Mouse (Mus musculus) lung, embryonic 15.5 days (tissue): Measurements from ENCODE around the gene Sh2d3c. TPM values are rescaled to one million over a fixed set of nuclear protein-coding genes. Genes with fewer than 3 reads are reported as not detected.

ENCODE experiments used
- ATAC-seq: fragments of 200-750 bp; cut with Nextera tagmentation; 2 replicates; pipeline ENCODE4 v1.8.0; 2017; ENCODE audit warnings: moderate number of reproducible peaks, borderline replicate concordance; ENCODE audit not compliant: low FRiP score, low TSS enrichment; ENCODE audit errors: extremely low read depth
- H3K27ac ChIP-seq: fragments of 300-500 bp; sonication (generic); 2 replicates; pipeline ENCODE4 v1.5.1; 2015; ENCODE audit warnings: moderate library complexity, mild to moderate bottlenecking, inconsistent platforms
- H3K27me3 ChIP-seq: fragments of 300-500 bp; sonication (generic); 2 replicates; pipeline ENCODE4 v1.6.1; 2015; ENCODE audit warnings: inconsistent platforms
- H3K36me3 ChIP-seq: fragments of 300-500 bp; sonication (generic); 2 replicates; pipeline ENCODE4 v1.6.1; 2015; ENCODE audit warnings: inconsistent platforms
- H3K4me1 ChIP-seq: fragments of 300-500 bp; sonication (generic); 2 replicates; pipeline ENCODE4 v1.6.1; 2015; ENCODE audit warnings: inconsistent platforms
- H3K4me2 ChIP-seq: fragments of 300-500 bp; sonication (generic); 2 replicates; pipeline ENCODE4 v1.6.1; 2015; ENCODE audit warnings: inconsistent platforms, mild to moderate bottlenecking, moderate library complexity
- H3K4me3 ChIP-seq: fragments of 300-500 bp; sonication (generic); 2 replicates; pipeline ENCODE4 v1.5.1; 2015; ENCODE audit warnings: mild to moderate bottlenecking, inconsistent platforms
- H3K9ac ChIP-seq: fragments of 300-500 bp; sonication (generic); 2 replicates; pipeline ENCODE4 v1.6.1; 2015; ENCODE audit warnings: inconsistent platforms
- H3K9me3 ChIP-seq: fragments of 300-500 bp; sonication (generic); 2 replicates; pipeline ENCODE4 v1.6.1; 2016; ENCODE audit warnings: inconsistent platforms
- WGBS: fragments of 180-500 bp; shearing (Covaris S2); methylation state at CpG from one replicate; pipeline ENCODE4 v1.1.7; 2015; 5-methylcytosine and 5-hydroxymethylcytosine counted together
- polyA plus RNA-seq: library from polyadenylated mRNA; unstranded; fragments of >200 nt; fragmentation: Nextera tagmentation; extraction: Ambion mirVana; gene quantifications from 2 replicates; pipeline ENCODE4 v1.2.1, GENCODE M21; 2015

The Sh2d3c gene
- polyA plus RNA-seq, 1 experiment from 2014 or later, result 41.4 TPM

DNA sequence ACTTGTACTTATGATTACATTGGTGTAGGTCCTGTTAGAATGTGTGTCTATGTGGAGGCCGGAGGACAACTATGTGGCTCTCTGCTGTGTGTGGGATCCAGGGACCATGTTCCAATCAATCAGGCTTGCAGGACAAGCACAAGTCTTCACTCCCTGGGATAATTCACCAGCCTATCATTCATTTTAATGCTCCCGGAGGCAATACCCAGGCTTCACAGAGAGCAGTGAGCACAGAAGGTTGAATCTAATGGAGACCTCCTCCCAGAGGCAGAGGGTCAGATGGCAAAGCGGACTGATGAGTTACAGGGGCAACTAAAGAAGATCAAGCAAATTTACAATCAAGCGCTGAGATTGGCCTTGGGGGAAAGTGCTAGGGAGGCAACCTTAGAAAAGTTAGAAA is 8.7 kb downstream of the Sh2d3c start:
- no peaks in the 10 kb centered on the region for H3K36me3 ChIP-seq
- peaks cover 40% of the 10 kb centered on the region for H3K4me1 ChIP-seq
- H3K4me3 ChIP-seq, result peak overlapping the region; percentile 47
- H3K9ac ChIP-seq, result no peak overlapping the region
- H3K27ac ChIP-seq, result peak overlapping the region; percentile 54; the same call in 1 of the 2 replicates
- no peak for ATAC-seq
- WGBS, result 67% methylated on average over 4 of the region's 4 CpGs
- no peaks in the 10 kb centered on the region for H3K27me3 ChIP-seq
- H3K4me2 ChIP-seq, result peak overlapping the region; percentile 61
- H3K9me3 ChIP-seq, result no peaks in the 10 kb centered on the region

DNA sequence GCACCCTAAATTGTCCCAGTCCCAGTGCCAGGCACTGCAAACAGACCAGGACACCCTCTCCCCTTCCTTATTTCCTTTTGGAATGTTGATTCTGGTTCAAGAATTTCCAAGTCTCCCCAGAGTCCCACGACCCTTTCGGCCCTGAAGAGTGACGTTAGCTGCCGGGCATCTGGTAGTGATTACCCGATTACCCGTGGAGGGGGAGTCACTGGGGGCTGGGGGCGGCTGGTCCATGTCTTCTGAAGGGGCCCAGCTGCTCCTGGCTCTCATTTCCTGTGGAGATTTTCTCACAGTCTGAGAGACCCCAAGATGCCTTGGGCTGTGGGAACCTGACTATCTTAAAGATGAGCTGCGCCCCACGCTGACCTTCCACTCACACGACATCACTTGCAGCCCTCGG is 10.0 kb downstream of the Sh2d3c start:
- Histone ChIP-seq H3K9me3 (no peaks in the 10 kb centered on the region), H3K4me1 (peaks cover 39% of the 10 kb centered on the region), H3K4me3 (peak overlapping the region; percentile 2; the same call in 1 of the 2 replicates), H3K4me2 (peak overlapping the region; percentile 61), H3K36me3 (no peaks in the 10 kb centered on the region), H3K27me3 (no peaks in the 10 kb centered on the region), H3K27ac (peak overlapping the region; percentile 54), H3K9ac (no peak overlapping the region)
- peak; percentile 16; the same call in 1 of the 2 replicates for ATAC-seq
- 14% methylated on average over 11 of the region's 11 CpGs for WGBS

DNA sequence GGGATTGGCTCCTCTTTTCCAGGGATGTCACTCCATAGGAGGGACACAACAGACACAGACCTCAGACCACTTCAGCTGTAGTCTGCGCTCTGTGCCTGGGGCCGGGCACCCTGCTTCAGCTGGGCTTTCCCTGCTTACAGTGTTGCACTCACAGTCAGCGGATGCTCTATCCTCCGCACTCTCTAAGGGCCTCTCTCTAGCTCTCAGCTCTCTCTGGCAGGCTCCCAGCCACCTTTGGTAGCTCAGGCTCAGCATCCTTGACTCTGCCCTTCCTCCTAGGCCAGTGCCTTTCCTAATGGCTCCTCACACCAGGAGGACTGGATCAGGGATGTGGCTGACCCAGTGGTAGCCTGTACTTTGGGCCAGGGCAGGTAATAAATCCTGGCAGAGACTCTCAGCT is 11.1 kb downstream of the Sh2d3c start:
- Histone ChIP-seq H3K4me1 (peaks cover 42% of the 10 kb centered on the region), H3K9me3 (no peaks in the 10 kb centered on the region), H3K9ac (no peak overlapping the region), H3K4me2 (peak overlapping the region; percentile 7; the same call in 1 of the 2 replicates), H3K36me3 (no peaks in the 10 kb centered on the region), H3K27me3 (no peaks in the 10 kb centered on the region), H3K4me3 (no peak overlapping the region), H3K27ac (peak overlapping the region; percentile 54)
- ATAC-seq, result no peak
- WGBS, result 59% methylated on average over 4 of the region's 4 CpGs

DNA sequence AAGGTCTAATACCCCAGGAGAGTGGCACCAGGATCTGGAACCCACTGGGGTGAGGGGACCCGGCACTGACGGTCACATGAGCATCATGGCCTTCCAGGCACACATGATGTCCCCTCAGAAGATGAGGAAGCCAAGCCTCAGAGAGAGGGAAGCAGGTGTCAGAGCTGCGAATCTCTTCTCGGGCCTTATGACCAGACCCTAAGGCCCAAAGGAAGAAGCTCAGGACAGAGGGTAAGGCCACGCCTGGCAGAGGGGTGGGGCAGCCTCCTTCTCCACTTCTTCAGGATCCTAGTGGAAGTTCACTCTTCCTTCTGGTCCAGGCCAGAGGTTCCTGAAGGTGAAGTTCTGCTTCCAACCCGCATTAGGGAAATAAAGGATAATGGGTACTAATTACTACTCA is 11.8 kb downstream of the Sh2d3c start:
- Histone ChIP-seq H3K27me3 (no peaks in the 10 kb centered on the region), H3K4me2 (no peak overlapping the region), H3K9ac (no peak overlapping the region), H3K36me3 (no peaks in the 10 kb centered on the region), H3K27ac (no peak overlapping the region), H3K4me3 (no peak overlapping the region), H3K9me3 (no peaks in the 10 kb centered on the region), H3K4me1 (peaks cover 36% of the 10 kb centered on the region)
- 70% methylated on average over 6 of the region's 6 CpGs for WGBS
- ATAC-seq, result no peak

DNA sequence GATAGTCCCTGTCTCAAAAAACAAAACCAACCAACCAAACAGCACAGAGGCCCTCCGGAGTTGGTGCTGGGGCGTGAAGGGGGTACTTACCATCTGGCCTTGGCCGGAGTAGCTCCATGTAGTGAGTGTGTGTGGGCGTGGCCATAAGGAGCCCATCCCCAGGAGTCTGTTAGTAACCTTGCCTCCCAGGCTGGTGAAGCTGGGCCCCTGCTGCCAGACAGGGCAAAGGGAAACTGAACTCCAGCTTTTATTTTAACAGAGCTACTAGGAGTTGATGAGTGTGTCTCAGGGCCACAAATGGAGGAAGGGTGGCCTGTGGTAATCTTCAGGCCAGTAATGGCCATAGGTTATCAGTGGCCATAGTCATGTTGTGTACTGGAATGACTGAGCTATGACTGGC is 13.6 kb downstream of the Sh2d3c start:
- Histone ChIP-seq H3K9me3 (no peaks in the 10 kb centered on the region), H3K36me3 (no peaks in the 10 kb centered on the region), H3K9ac (no peak overlapping the region), H3K27me3 (no peaks in the 10 kb centered on the region), H3K4me3 (no peak overlapping the region), H3K4me1 (peaks cover 34% of the 10 kb centered on the region), H3K27ac (peak overlapping the region; percentile 69), H3K4me2 (0 out of 2 replicates have a peak overlapping the region, but pooled peaks have one; percentile 28)
- 0 out of 2 replicates have a peak, but pooled peaks have one; percentile 17 for ATAC-seq
- 31% methylated on average over 4 of the region's 4 CpGs for WGBS

DNA sequence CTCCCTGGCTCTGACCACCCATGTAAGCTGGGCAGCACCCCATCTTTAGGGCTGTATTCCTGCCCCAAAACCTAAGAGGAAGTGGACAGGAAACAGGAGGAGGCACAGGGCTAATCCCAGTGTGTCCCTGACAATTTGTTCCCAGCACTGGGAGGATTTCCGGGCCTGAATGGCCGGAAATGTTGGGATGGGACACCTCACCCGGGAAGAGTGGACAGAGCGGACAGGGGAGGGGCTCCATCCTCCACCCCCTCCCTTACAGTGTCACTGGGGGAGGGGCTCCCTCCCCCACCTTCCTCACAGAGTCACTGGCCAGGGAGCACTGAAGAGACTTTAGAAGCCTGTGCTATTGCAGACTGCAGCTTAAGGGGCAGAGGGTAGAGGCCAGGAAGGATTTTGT is 14.1 kb downstream of the Sh2d3c start:
- Histone ChIP-seq H3K4me3 (no peak overlapping the region), H3K27me3 (no peaks in the 10 kb centered on the region), H3K27ac (peak overlapping the region; percentile 69), H3K4me2 (peak overlapping the region; percentile 28; the same call in 1 of the 2 replicates), H3K9ac (no peak overlapping the region), H3K36me3 (no peaks in the 10 kb centered on the region), H3K4me1 (peaks cover 34% of the 10 kb centered on the region), H3K9me3 (no peaks in the 10 kb centered on the region)
- WGBS, result 36% methylated on average over 4 of the region's 4 CpGs
- peak; percentile 49 for ATAC-seq

DNA sequence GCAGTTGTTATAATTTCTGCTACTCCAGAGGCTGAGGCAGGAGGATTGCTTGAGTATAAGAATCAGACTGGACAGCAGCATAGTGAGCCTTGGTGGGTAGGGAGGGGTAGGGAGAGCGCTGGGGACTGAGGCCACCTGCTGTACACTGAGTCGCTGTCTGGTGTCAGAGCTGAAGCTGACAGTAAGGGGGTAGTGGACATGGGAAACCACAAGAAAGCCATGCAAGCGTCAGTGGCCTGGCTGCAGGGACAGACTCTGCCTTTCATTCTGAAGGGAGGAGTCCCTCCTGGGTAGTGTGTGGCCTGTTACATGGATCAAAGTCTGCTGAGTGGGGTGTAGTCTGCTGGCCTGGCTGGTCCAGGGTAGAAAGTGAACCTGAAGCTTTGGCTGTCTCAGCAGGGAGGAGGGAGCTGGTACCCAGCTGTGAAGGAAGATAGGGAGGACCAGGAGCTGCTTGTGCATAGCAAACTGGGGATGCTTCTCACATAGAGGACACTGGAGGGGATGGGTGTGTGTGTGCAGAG is 15.5 kb downstream of the Sh2d3c start:
- H3K36me3 ChIP-seq, result no peaks in the 10 kb centered on the region
- H3K9me3 ChIP-seq, result no peaks in the 10 kb centered on the region
- no peak for ATAC-seq
- no peak overlapping the region for H3K4me3 ChIP-seq
- peaks cover 31% of the 10 kb centered on the region for H3K4me1 ChIP-seq
- WGBS, result 38% methylated on average over 3 of the region's 3 CpGs
- 0 out of 2 replicates have a peak overlapping the region, but pooled peaks have one; percentile 69 for H3K27ac ChIP-seq
- peaks cover 14% of the 10 kb centered on the region for H3K27me3 ChIP-seq
- H3K9ac ChIP-seq, result no peak overlapping the region
- no peak overlapping the region for H3K4me2 ChIP-seq

DNA sequence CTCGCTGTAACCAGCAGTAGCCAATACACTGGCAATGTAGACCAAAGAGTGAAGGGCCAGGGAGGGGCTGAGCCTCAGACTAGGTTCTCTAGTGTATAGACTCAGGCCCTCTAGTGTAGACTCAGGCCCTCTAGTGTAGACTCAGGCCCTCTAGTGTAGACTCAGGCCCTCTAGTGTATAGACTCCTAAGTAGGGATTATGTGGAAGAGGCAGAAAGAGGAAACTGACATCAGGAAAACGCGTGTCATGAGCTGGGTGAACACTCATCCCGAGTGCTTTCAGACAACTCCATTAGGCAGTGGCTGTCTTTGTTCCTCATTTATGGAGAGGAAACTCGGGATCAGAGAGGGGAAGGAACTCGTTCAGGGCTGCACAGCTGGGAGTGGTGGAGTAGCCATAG is 16.2 kb downstream of the Sh2d3c start:
- no peak for ATAC-seq
- Histone ChIP-seq H3K4me3 (no peak overlapping the region), H3K36me3 (no peaks in the 10 kb centered on the region), H3K4me1 (peaks cover 33% of the 10 kb centered on the region), H3K9ac (no peak overlapping the region), H3K4me2 (no peak overlapping the region), H3K27ac (no peak overlapping the region), H3K27me3 (peaks cover 20% of the 10 kb centered on the region), H3K9me3 (no peaks in the 10 kb centered on the region)
- WGBS, result 43% methylated on average over 6 of the region's 6 CpGs

DNA sequence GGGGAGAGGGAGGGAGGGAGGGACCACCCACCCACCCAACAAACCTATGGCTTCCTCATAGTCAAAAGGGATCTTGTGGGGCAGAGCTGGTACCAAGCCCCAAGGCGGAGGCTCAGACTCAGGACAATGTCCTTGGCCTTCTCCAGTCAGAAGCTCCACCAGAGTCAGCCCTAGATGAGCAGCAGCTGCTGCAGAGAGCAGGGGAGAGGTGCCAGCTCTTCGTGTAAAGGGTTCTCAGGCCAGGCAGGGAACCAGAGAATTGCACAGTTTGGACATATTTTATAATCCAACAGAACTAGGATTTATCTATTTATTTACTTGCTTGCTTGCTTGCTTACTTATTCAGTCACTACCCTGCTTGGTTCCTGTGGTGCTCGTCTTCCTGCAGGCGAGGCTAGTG is 18.5 kb downstream of the Sh2d3c start:
- no peak for ATAC-seq
- Histone ChIP-seq H3K9me3 (no peaks in the 10 kb centered on the region), H3K4me3 (no peak overlapping the region), H3K4me2 (no peak overlapping the region), H3K27ac (no peak overlapping the region), H3K36me3 (no peaks in the 10 kb centered on the region), H3K4me1 (peaks cover 29% of the 10 kb centered on the region), H3K27me3 (peaks cover 31% of the 10 kb centered on the region), H3K9ac (no peak overlapping the region)
- 70% methylated on average over 4 of the region's 4 CpGs for WGBS

DNA sequence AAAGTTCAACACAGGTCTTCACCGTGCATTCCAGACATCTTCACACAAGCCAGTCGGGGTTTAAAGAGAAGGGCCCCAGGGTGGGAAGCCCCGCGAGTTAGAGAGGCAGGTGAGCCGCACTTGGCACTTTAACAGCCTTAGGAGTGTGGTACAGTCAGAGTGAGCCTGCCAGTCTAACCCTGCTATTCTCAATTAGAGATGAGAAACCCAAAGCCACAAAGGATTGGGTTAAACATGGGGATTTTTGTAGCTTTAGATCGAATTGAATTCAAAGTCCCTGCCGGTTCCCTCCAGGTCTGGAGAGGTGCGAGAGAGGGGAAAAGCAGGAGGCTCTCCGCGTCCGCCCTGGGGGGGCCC is 20.0 kb downstream of the Sh2d3c start, which contains the start of gene 6330409D20Rik:
6330409D20Rik (minus strand) TSS at position 101 of the 357 bp plus-strand sequence.
- Histone ChIP-seq H3K36me3 (peaks cover 6% of the 10 kb centered on the region; the same call in 1 of the 2 replicates), H3K4me1 (peaks cover 20% of the 10 kb centered on the region), H3K9me3 (no peaks in the 10 kb centered on the region), H3K27ac (no peak within 1 kb of the TSS), H3K27me3 (peaks cover 31% of the 10 kb centered on the region), H3K4me3 (peak within 1 kb of the TSS; percentile 42), H3K4me2 (peak within 1 kb of the TSS; percentile 77), H3K9ac (peak within 1 kb of the TSS; percentile 32; the same call in 1 of the 2 replicates)
- 9% methylated on average over 11 of the region's 11 CpGs for WGBS
- no peak for ATAC-seq

DNA sequence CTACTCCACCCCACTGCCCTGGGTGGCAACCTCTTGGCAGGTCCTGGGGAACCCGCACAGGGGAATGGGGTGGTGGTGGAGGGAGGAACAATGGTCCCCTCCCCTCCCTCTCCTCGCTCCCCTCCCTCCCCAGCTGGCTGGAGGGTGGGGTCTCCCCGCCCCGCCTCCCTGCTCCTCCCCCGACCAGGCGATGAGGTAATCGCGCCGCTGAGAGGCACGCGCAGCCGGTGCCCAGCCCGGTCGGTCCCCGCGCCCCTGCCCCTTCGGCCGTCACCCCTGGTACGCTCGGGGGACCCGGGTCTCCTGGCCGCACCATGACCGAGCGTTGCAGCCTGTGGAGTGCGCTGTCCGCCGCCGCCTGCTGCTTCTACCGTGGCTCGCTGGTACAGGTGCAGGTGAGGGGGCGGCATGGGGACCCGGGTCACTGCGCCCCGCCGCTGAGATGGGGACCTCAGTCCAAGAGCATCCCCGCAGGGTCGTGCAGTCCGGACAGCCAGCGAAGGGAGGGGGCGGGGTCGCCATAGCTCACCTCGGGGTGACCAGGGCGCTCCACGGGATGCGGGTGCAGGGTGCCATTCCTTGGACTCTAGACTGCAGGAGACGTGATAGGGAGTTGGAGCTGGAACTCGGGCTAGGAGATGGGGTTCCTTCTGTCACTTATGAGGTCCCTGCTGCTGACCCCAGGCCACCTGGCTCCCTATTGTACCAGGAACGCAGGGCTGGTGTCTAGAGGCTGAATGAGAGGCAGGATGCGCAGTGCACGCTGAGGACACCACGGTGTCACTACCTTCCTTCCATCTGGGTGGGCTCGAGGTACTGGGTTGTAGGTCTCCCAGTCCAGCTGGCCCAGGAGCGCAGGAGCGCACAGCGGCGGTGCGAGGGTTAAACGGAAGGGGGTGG is 20.7 kb downstream of the Sh2d3c start:
- H3K4me2 ChIP-seq, result peak overlapping the region; percentile 77
- H3K9me3 ChIP-seq, result no peaks in the 10 kb centered on the region
- H3K4me3 ChIP-seq, result peak overlapping the region; percentile 42
- H3K27me3 ChIP-seq, result peaks cover 31% of the 10 kb centered on the region
- no peak overlapping the region for H3K27ac ChIP-seq
- WGBS, result 7% methylated on average over 54 of the region's 58 CpGs
- peaks cover 10% of the 10 kb centered on the region; the same call in 1 of the 2 replicates for H3K36me3 ChIP-seq
- ATAC-seq, result peak; percentile 40
- peaks cover 17% of the 10 kb centered on the region for H3K4me1 ChIP-seq
- peak overlapping the region; percentile 32; the same call in 1 of the 2 replicates for H3K9ac ChIP-seq

DNA sequence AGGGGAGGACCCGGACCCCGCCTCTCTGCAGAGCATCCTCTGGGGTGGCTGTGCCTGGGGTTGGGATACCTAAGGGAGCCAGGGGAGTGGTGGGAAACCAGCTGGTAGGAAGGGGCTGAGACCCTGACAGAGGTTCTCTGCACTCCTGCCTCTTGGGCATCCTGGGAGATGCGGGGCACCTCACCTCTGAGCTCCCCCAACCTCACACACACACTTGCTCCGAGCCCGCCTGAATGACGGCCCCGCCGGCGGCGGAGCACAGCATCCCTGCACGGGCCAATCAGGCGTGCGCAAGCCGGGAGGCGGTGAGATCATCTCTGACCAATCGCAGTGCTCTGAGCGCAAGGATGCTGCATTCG is 21.3 kb downstream of the Sh2d3c start:
- Histone ChIP-seq H3K9ac (no peak overlapping the region), H3K27me3 (peaks cover 31% of the 10 kb centered on the region), H3K4me2 (peak overlapping the region; percentile 77), H3K9me3 (no peaks in the 10 kb centered on the region), H3K4me1 (peaks cover 17% of the 10 kb centered on the region), H3K27ac (no peak overlapping the region), H3K4me3 (no peak overlapping the region), H3K36me3 (peaks cover 10% of the 10 kb centered on the region; the same call in 1 of the 2 replicates)
- ATAC-seq, result peak; percentile 27
- WGBS, result 29% methylated on average over 18 of the region's 18 CpGs
